Mouse (Mus musculus) kidney, adult 9 months (tissue): ENCODE data around the gene Pdgfra.

Experiments used
- DNase-seq: peaks from one replicate; pipeline ENCODE4 v3.0.0; 2022

Pdgfra gene

DNA sequence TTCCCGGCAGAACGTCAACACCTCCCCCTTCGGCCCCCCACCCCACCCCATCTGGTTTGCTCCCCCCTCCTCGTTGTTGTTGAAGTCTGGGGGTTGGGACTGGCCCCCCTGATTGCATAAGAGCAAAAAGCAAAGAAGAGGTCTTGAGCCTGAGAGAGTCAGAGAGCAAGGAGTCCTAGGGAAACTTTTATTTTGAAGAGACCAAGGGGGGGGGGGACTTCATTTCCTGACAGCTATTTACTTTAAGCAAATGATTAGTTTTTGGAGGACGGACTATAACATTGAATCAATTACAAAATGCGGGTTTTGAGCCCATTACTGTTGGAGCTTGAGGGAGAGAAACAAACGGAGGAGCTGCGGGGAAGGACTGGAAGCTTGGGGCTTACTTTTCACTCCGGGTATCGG, at the start of gene Pdgfra:
TSS of gene Pdgfra (plus strand) at position 272 of the 405 bp plus-strand sequence.
- DNase-seq = peak; percentile 24

DNA sequence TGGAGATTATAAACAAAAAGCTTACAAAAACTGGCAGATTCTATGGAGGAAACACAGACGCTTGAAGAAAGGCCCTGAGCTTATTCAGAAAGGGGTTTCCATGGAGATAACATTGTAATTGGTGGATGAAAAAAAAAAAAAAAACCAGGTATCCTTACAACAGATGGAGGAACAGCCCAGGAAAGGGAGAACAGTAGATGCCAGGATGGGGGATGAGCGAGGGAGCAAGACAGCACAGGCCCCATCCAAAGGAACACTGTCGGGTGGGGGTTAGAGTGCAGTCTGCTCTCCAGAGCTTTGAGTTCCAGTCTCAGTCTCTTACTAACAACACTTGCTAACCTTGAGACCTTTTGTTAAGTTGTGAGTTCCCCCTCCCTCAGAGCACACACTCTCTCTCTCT, 45.6 kb upstream of the Pdgfra start:
- no peak for DNase-seq

DNA sequence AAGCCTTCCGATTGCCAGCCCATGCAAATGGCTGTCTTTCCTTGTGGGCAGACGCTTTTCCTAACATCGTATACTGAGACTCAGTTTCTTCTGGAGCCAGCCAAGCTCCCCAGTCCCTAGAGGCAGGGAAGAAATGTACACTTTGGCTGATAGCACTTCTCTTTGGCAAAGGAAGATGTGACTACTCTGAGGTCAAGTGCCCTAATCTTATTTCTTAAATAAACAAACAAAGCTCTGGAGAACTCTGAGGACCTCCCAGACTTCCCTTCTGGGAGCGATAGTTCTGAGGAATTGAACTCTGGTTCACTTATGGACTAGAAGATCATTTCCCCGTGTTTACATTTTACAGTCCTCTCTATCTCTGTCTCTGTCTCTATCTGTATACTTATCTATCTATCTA, 42.7 kb upstream of the Pdgfra start:
- DNase-seq = no peak

DNA sequence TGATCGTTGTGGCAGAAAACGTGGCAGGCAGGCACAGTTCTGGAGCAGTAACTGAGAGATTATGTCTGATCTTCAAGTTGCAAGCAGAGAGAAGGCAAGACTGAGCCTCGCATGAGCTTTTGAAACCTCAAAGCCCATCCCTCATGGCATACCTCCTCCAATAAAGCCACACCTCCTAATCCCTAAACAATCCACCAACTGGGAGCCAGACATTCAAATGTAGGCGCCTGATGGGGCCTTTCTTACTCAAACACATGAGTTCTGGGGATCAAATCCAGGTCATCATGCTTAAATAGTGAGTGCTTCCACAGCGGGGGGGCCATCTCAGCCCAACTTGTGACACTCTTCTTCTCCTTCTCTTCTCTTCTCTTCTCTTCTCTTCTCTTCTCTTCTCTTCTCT, 40.3 kb upstream of the Pdgfra start:
- DNase-seq = no peak

DNA sequence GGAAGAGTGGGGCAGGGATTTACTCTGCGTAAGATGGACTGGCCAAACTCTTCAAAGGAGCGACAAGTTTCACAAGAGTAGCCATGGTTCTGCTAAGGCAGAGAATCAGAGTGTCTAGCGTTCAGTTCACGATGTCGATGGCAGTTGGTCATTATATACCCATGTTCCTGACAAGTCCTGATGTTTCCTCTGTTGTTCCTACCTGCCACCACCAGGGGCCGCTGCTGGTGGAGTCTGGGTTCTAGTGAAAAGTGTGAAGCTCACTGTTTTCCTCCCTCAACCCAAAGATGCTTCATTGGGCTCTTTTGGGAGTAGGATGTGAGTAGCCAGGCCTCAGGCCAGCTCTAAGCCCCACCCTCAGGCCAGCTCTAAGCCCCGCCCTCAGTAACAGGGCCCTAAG, 33.3 kb upstream of the Pdgfra start:
- no peak for DNase-seq

GRCm38 (mm10) chr5:75121646-75122045, 30.4 kb upstream of the Pdgfra start:
- no peak for DNase-seq

DNA sequence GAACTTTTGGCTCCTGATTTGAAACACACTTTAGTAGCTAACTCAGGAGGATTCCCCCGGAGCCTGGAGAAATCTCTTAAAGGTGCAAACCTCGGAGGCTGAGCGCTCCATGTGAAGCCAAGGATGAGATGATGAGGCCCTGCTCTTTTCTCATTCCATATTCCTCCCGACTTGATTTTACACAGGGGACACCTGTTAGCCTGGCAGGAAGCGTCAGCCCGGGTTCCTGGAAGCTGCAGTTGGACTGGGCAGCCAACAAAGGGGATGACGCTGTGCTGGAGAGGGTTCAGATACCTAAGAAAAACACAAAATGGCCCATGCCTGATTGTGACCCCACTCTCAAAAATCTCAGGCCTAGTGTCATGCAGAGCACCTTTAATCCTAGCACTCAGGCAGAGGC, 17.4 kb upstream of the Pdgfra start:
- DNase-seq = no peak

DNA sequence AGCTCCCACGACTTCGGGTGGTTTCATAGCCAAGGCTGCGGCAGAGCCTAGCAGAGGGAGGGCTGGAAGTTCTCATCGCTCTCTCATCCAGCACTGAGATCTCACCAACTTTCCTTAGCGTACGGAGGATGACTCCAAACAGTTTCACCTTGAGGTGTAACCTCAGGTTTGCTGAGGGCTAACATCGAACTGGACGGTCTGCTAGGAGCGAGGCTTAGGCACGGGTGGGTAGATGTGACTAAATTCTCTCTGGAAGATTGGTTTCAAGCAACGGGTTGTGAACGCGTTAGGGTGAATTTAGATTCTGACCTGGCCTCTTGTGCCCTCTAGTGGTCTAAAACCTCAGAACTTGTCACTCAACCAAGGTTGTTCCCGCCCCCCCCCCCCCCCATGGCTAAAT, 9.0 kb upstream of the Pdgfra start:
- DNase-seq = peak; percentile 72

GRCm38 (mm10) chr5:75143767-75144166, 8.3 kb upstream of the Pdgfra start:
- DNase-seq = no peak

DNA sequence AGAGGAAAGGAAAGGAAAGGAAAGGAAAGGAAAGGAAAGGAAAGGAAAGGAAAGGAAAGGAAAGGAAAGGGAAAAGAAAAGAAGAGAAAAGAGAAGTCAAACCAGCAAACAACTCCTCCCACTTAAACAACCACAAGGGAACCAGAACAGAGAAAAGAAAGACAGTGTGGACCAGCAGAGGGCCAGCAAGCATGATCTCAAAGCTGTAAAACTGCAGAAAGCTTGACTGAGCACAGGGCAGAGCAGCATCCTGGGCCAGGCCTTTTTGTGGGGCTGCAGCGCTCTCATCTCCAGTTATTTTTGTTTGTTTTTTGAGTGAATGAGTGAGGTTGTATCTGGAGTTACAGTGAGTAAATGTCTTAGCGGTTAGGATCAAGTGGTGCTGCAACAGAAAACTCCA, 6.8 kb upstream of the Pdgfra start:
- no peak for DNase-seq

- no peak for DNase-seq
These were observed 5.6 kb upstream of the Pdgfra start for GRCm38 (mm10) chr5:75146469-75146868.

DNA sequence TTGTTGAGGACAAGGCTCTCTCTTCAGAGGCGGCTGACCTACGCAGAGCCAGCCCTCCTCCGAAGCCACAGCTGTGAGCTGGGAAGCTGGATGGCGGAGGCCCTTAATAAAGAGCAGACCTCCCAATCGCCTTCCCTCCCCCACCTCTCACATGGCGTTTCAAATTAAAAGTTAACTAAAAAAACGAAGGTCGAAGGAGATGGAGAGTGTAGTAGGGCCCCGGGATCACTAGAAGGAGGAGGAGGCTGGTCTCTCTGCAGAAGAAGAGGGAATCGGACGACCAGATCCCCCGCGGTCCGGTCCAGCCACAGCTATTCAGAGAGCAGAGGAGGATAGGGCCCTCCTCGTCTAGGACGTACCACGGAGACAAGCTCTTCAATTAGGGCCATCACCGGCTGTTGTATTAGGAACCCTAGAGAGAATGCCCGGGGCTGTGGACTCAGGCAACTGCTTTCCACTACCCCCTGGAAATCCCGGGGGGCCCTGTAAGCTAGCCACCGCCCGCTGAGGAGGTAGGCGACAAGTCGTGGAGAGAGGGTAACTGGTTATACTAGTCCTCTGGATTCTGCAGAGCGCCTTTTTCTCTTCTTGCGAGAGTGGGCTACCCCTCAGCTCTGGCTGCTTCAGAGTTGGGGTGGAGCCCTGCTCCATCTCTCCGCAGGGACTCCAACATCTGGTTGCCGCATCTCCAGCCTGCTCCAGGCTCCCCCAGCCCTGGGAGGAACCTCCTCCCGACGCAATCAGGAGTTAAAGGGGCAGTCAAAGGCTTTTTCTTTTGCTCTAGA, 3.6 kb upstream of the Pdgfra start:
- peak; percentile 21 for DNase-seq

- DNase-seq = no peak
These were observed 2.7 kb upstream of the Pdgfra start for GRCm38 (mm10) chr5:75149380-75149779.

DNA sequence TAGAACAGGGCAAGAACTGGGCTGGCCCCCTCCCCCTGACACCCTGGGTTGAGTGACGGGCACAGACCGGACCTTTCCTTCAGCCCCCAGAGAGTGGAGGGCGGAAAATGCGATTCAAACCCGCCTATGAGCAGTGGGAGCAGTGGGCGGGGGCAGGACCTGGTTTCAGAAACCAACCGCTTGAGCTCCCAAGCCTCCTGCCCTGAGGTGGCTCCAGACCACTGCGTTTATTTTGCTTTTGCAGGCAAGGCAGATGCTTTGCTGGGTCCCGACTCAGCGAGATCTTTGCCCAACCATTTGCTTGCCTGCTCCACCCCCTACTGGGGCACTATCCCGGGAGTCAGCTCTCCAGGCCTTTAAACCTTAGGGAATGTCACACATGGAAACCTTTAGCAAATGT, 2.2 kb upstream of the Pdgfra start:
- DNase-seq = peak; percentile 35

GRCm38 (mm10) chr5:75150341-75150981, 1.6 kb upstream of the Pdgfra start:
- no peak for DNase-seq

DNA sequence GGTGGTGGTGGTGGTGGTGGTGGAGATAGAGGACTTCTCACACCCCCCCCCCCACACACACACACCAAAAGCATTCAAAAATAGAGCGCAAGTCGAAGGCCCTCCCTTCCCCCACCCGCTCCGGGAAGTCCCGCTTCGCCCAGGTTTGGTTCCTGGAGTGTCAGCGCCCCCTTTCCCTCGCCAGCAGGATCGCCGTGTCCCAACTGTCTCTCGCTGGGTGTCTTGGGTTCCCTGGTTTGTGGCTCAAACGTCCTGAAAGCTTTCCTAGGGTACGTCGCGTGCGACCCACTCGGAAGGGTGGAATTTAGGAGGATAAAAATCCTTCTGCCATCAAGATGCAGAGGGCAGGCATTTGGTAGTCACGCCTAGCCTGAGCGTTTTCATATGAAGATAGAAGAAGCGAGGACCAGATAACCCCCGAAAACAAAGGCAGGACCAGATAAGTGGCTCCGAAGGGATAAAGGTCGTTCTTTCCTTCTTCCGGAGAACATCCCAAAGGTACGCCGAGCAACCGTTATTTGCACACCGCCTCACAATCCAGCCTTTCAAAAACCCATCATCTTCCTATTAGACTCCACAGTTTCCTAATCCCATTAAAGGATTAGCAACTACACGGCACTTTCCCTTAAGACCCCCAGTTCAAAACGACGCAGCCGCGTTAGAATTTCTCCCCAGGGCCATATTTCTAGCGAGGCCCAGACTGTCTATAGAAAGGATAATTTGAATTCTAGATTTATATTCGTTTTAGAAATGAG, 769 bp upstream of the Pdgfra start:
- peak; percentile 59 for DNase-seq

- DNase-seq = peak; percentile 26
These were observed 916 bp downstream of the Pdgfra start for GRCm38 (mm10) chr5:75152791-75153625.

DNA sequence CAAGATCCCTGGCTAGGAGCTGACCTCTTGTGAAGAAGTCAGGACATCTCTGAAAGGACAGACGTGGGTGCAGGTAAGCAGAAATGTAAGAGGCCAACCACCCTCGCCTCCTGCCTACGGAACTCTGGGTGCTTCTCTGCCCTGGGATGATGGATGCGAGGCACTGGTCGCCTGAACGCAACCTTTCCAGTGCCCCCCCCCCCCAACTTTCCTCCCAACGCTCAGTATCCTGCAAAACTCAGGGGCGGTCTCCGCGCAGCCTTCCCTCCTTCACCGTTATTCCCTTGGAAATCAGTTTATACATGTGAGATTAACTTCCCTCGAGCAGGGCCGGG, 1.5 kb downstream of the Pdgfra start:
- DNase-seq = no peak

DNA sequence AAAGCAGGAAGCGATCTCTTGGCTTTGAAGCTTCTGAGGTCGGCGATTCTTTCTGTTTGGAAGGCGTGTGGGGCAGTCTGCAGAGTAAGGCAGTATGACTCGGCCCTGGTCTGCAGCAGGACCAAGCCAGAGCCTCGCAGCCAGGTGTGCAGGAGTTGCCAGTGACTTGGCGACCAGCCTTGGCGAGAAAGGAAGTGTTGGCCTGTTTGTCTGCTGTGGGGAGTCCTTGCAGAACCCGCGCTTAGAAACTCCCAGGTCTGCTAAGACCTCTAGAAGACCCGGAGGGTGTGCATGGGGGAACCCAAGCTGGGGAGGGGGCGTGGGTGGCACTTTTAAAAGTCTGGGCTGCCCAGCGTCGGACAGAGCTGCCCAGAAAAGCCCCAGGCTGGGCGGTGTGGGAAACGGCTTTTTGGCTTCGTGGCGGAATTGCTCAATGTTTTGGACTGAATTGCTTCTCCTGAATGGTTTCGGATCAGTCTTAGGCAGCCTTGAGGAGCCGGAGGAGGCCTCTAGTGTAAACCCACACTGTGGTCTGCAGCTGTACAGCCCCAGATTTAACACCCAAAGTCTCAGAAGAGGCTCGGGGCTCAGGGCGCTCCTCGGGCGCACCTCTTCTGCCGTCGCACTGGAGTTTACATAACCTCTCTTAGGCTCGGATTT, 2.0 kb downstream of the Pdgfra start:
- DNase-seq = peak; percentile 19

- DNase-seq = peak; percentile 29
These were observed 2.6 kb downstream of the Pdgfra start for GRCm38 (mm10) chr5:75154621-75155235.

DNA sequence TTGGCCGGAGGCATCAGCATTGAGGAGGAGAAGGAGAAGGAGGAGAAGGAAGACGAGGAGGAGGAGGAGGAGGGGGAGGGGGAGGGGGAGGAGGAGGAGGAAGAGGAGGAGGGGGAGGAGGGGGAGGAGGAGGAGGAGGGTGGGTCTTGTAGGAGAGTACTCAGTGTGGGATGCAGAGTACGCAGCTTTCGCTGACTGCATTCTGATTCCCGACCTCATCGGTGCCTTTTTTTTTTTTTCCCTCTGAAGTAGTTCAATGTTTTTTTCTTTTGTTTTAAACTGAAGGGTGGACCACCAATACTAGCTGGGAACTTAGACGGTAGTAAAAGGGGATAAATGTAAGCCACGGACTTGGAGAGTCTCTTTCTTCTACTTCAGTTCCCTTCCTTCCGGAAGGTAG, 3.2 kb downstream of the Pdgfra start:
- no peak for DNase-seq
